Mouse (Mus musculus): ENCODE results near the gene St3gal2. TPM values are rescaled to one million over a fixed set of nuclear protein-coding genes. Genes with fewer than 3 reads are reported as not detected.
"Not testable (repeated sequence)": the region's sequence is repeated elsewhere in the genome, so short reads cannot be mapped to it uniquely, and the experiment has no call there.

The St3gal2 gene
- total RNA-seq, 2 experiments from 2014 or later = 94.9 to 95.6 TPM

DNA sequence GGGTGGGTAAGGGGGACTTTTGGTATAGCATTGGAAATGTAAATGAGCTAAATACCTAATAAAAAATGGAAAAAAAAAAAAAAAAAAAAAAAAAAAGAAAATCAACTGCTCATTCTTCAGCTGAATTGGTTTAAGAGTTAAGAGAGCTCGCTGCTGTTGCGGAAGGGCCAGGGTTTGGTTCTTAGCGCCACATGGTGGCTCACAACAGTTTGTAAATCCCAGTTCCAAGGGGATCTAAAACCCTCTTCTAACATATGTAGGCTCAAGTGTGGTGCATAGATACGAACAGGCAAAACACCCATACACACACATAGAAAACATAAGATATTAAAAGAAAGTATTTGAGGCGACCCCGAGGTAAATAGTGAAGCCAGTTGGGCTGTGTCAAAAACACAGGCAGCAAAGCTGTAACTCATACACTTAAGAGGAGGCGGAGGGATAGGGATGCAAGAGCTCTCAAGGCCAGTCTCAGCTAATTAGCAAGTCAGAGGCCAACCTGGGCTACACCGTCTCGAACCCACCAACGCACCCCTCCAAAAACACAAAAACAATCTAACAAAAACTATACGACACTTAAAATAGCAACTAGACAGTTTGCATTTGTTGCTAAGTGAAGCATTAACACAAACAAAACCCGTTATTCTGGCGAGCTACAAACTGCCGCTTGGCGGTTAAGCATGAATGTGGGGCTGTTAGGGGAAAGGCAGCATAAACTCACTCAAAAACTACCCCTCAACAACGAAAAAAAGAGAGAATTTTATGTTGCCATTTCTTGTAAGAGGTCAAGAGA, 77.1 kb downstream of the St3gal2 start:
- DNase-seq = no peak

DNA sequence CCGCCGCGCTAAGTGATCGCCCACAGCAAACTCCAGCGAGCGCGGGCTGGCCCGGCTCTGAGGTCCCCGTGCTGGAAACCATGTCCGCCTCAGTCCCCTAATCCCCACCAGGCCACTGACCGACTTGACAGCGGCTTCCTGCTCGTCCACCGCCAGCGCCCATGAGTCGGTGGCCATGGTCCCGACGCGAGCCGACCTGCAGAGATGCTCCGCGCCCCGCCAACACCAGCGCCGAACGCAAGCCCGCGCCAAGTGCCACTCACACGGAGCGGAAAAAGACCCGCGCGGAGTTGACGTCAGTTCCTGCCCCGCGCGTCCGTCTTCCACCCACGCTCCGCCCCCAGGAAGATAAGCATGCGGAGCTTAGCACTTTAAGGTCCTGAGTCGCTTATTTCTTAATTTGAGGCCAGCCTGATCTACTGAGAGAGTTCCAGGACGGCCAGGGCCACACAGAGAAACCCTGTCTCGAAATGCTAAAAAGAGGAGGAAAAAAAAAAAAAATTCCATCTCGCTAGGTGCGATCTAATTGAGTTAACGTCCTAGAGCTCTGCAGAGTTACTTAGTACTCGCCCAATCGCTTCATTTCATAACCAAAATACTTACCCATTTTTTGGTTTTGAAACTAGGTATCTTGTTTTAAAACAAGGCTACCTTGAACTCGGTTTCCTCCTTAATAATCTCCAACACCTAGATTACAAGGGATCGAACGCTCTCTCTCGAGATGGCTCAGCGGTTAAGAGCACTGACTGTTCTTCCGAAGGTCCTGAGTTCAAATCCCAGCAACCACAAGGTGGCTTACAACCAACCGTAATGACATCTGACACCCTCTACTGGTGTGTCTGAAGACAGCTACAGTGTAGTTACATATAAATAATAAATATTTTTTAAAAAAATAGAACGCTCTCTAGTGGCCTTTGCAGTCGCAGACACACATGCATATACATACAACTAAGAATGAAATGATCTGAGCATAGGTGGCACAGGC, 78.1 kb downstream of the St3gal2 start, which contains the start of gene Ddx19a:
Gene Ddx19a (minus strand): TSS at position 254 of the 985 bp plus-strand sequence.
- DNase-seq = peak; percentile 87 to 88

DNA sequence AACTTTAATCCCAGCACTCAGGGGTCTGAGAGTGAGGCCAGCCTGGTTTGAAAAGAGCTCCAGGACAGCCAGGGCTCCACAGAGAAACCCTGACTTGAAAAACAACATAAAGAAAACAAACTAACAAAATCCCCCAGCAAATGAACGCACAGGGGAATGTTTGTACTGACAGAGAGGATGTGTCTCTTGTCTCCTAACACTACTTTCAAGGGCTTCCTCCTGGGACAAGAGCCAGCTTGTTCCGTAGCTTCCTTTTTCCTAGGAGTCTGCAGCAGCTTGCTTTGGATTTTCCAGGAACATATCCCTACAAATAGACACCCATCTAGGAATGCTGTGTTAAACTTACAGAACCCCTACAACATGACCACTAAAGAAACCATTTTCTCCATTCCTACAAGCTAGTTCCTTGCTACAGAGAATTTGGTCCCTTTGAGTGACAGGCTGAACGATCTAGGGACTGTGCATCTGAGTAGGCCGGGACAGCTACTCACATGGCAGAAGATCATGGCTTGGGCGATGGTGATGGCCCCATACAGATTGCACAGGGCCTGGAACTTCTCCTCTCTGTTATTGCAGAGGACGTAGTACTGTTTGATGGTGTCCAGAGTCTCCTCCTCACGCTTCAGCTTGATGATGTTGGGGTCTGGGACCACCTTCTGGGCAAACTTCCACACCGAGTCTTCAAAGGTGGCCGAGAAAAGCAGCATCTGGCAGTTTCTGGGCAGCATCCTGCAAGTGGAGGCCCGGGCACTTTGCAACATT, 90.7 kb downstream of the St3gal2 start:
- not testable (repeated sequence) for DNase-seq

Small RNA genes lying within 50 kb of the gene (microRNA-seq; reads per million reads assigned to microRNA genes)
- 0.30 to 0.63 reads per million in 2 experiments for gene Mir3473d

Other genes with a start within 250 kb of the St3gal2 start
- gene Mtss1l, start 198.4 kb upstream of the St3gal2 start, total RNA-seq (2021) = 100 to 1,000 TPM; 218 to 225 TPM
- gene Il34, start 114.0 kb upstream of the St3gal2 start, total RNA-seq (2021) = 10 to 100 TPM; 76.7 to 81.1 TPM
- gene Cog4, start 73.3 kb upstream of the St3gal2 start, total RNA-seq (2021) = 10 to 100 TPM; 58.6 to 67.6 TPM
- gene Sf3b3, start 73.1 kb upstream of the St3gal2 start, total RNA-seq (2021) = 10 to 100 TPM; 73.1 to 76.9 TPM
- 10 to 100 TPM; 20.8 to 24.0 TPM for gene Fuk, start 17.4 kb upstream of the St3gal2 start, total RNA-seq (2021)
- 10 to 100 TPM; 28.9 to 31.0 TPM for gene Ddx19a, start 77.9 kb downstream of the St3gal2 start, total RNA-seq (2021)
- 10 to 100 TPM; 19.9 TPM for gene Ddx19b, start 111.8 kb downstream of the St3gal2 start, total RNA-seq (2021)
- 10 to 100 TPM; 85.2 to 88.8 TPM for gene Aars, start 113.2 kb downstream of the St3gal2 start, total RNA-seq (2021)
- not detected for gene Exosc6, start 136.4 kb downstream of the St3gal2 start, total RNA-seq (2021)
- 1 to 10 TPM; 1.1 to 1.2 TPM for gene Clec18a, start 172.5 kb downstream of the St3gal2 start, total RNA-seq (2021)
- gene Pdpr, start 174.7 kb downstream of the St3gal2 start, total RNA-seq (2021) = 10 to 100 TPM; 25.9 to 26.1 TPM